Mouse (Mus musculus) frontal cortex, postnatal 10 days (tissue): Measurements from ENCODE around the gene Defb22.

Source experiments
- DNase-seq, 2 experiments: peaks; one replicate each; pipeline ENCODE4 v3.0.0; 2022; ENCODE audit warnings: low spot score in 2 of 2, mixed read lengths in 1 of 2

The Defb22 gene

GRCm38 (mm10) chr2:152490038-152490437 lies at the start of gene Defb22:
TSS of gene Defb22 (minus strand) at chr2:152490138.
- DNase-seq: no peak

GRCm38 (mm10) chr2:152517981-152518380 lies 28.0 kb upstream of the Defb22 start, which contains the start of gene Defb28:
TSS of gene Defb28 (plus strand) at chr2:152518255.
- DNase-seq: no peak

GRCm38 (mm10) chr2:152516084-152516483 lies 26.1 kb upstream of the Defb22 start:
- no peak for DNase-seq

- no peak for DNase-seq
Observed at GRCm38 (mm10) chr2:152511592-152511991, 21.7 kb upstream of the Defb22 start, which contains the start of gene Defb26. TSS of gene Defb26 (minus strand) at chr2:152511692.

GRCm38 (mm10) chr2:152503950-152504349 lies 14.0 kb upstream of the Defb22 start:
- DNase-seq: no peak

GRCm38 (mm10) chr2:152500863-152501229 lies 10.9 kb upstream of the Defb22 start:
- DNase-seq: no peak

GRCm38 (mm10) chr2:152500204-152500862 lies 10.4 kb upstream of the Defb22 start:
- DNase-seq: no peak

- DNase-seq: no peak
Observed at GRCm38 (mm10) chr2:152498020-152498419, 8.1 kb upstream of the Defb22 start.

GRCm38 (mm10) chr2:152493151-152493550 lies 3.2 kb upstream of the Defb22 start:
- no peak for DNase-seq

- no peak for DNase-seq
Observed at GRCm38 (mm10) chr2:152487024-152487423, 2.9 kb downstream of the Defb22 start.

GRCm38 (mm10) chr2:152481726-152482125 lies 8.2 kb downstream of the Defb22 start:
- no peak for DNase-seq

- no peak for DNase-seq
Observed at GRCm38 (mm10) chr2:152480881-152481280, 9.1 kb downstream of the Defb22 start.

GRCm38 (mm10) chr2:152476763-152477162 lies 13.2 kb downstream of the Defb22 start, which contains the start of gene Defb20:
TSS of gene Defb20 (plus strand) at chr2:152477063.
- DNase-seq: no peak

- DNase-seq: no peak
Observed at GRCm38 (mm10) chr2:152472434-152472833, 17.5 kb downstream of the Defb22 start.

- peak in 1 of 2 experiments; percentile 25 for DNase-seq
Observed at GRCm38 (mm10) chr2:152470973-152471372, 19.0 kb downstream of the Defb22 start.

- no peak for DNase-seq
Observed at GRCm38 (mm10) chr2:152464570-152465150, 25.3 kb downstream of the Defb22 start, which contains the start of gene Defb23. TSS of gene Defb23 (minus strand) at chr2:152464620.

- no peak for DNase-seq
Observed at GRCm38 (mm10) chr2:152459241-152459640, 30.7 kb downstream of the Defb22 start.

GRCm38 (mm10) chr2:152452101-152452781 lies 37.7 kb downstream of the Defb22 start:
- no peak for DNase-seq

GRCm38 (mm10) chr2:152450241-152450640 lies 39.7 kb downstream of the Defb22 start:
- peak in 1 of 2 experiments; percentile 65 for DNase-seq

- no peak for DNase-seq
Observed at GRCm38 (mm10) chr2:152447461-152447860, 42.5 kb downstream of the Defb22 start.

- DNase-seq: no peak
Observed at GRCm38 (mm10) chr2:152446642-152447041, 43.3 kb downstream of the Defb22 start.

- no peak for DNase-seq
Observed at GRCm38 (mm10) chr2:152443281-152443680, 46.7 kb downstream of the Defb22 start.

- no peak for DNase-seq
Observed at GRCm38 (mm10) chr2:152442322-152442721, 47.6 kb downstream of the Defb22 start.
